Mouse (Mus musculus) brain, embryonic 14.5 days (tissue): ENCODE measurements around the gene Igf2. TPM values are rescaled to one million over a fixed set of nuclear protein-coding genes. Genes with fewer than 3 reads are reported as not detected.

Experiments
- DNase-seq: peaks from one replicate; pipeline ENCODE4 v3.0.0-alpha.2; 2011; ENCODE audit warnings: low read depth
- CTCF ChIP-seq: fragments of 200-500 bp; IDR thresholded peaks from 2 replicates; pipeline ENCODE4 v1.5.1; 2012; ENCODE audit warnings: inconsistent platforms, mild to moderate bottlenecking, moderate library complexity, borderline replicate concordance; ENCODE audit not compliant: insufficient read depth, insufficient read length; ENCODE audit errors: extremely low read depth
- POLR2A ChIP-seq: fragments of 200-500 bp; IDR thresholded peaks from 2 replicates; pipeline ENCODE4 v1.6.1; 2012; ENCODE audit warnings: mild to moderate bottlenecking, inconsistent platforms, borderline replicate concordance; ENCODE audit not compliant: poor library complexity, insufficient read depth, insufficient read length, severe bottlenecking; ENCODE audit errors: extremely low read depth
- polyA plus RNA-seq: library from polyadenylated mRNA; depleted of rRNA; stranded (reverse); fragments of >200 nt; gene quantifications from 2 replicates; pipeline ENCODE4 v1.2.3, GENCODE M21; 2012; rRNA removed

Igf2 gene
- polyA plus RNA-seq, 1 experiment = 457 TPM

DNA sequence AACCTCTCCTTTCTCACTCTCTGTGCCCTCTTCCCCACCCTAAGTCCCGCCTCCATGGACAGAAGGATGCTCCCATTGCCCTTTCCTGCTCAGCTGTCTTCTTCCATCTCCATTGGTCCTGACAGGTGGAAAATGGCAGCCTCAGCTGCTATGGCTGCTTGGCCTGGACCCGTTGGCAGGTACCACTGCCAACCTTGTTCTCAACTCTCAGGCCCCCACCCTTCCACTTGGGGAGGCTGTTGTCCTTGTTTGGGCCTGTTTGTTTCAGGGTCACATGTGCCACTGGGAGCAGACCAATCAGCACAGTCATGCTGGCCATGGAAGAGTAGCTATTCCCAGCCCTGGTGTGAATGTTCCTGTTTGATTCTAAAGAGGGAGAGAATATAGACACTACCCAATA is 65.7 kb downstream of the Igf2 start:
- TF ChIP-seq POLR2A = no peak
- TF ChIP-seq CTCF = no peak
- no peak for DNase-seq

Other genes with a start within 250 kb of the Igf2 start
- 0.23 and 0.44 TPM in 2 replicates for gene Syt8, start 232.0 kb downstream of the Igf2 start, polyA plus RNA-seq
- gene Tnni2, start 225.0 kb downstream of the Igf2 start, polyA plus RNA-seq = 0.73 and 1.2 TPM in 2 replicates
- 6.2 and 7.6 TPM in 2 replicates for gene Lsp1, start 206.0 kb downstream of the Igf2 start, polyA plus RNA-seq
- 0.68 and 1.9 TPM in 2 replicates for gene Tnnt3, start 168.0 kb downstream of the Igf2 start, polyA plus RNA-seq
- gene Mrpl23, start 134.1 kb downstream of the Igf2 start, polyA plus RNA-seq = 80.2 and 111 TPM in 2 replicates
- 0.06 and 0.34 TPM in 2 replicates for gene Gm49394, start 3.1 kb upstream of the Igf2 start, polyA plus RNA-seq
- gene Ins2, start 76.6 kb upstream of the Igf2 start, polyA plus RNA-seq = 0.44 and 1.1 TPM in 2 replicates